Mouse (Mus musculus) frontal cortex, postnatal 14 days (tissue): ENCODE measurements around the gene Ppp2r2c.

Experiments used
- DNase-seq, 2 experiments: peaks; one replicate each; pipeline ENCODE4 v3.0.0; 2022; ENCODE audit warnings: low spot score in 2 of 2

Gene Ppp2r2c

GRCm38 (mm10) chr5:36986617-36987016 is 118.3 kb downstream of the Ppp2r2c start:
- no peak for DNase-seq

GRCm38 (mm10) chr5:36988124-36988780 is 119.9 kb downstream of the Ppp2r2c start:
- no peak for DNase-seq

- peak; percentile 94 to 95 for DNase-seq
Measured at GRCm38 (mm10) chr5:36988781-36989624, 120.7 kb downstream of the Ppp2r2c start, which contains the start of gene Wfs1. Gene Wfs1 (minus strand): TSS chr5:36989205.

- DNase-seq, result no peak
Measured at GRCm38 (mm10) chr5:36989625-36989977, 121.3 kb downstream of the Ppp2r2c start.

- no peak for DNase-seq
Measured at GRCm38 (mm10) chr5:36990196-36990595, 121.9 kb downstream of the Ppp2r2c start.

GRCm38 (mm10) chr5:36990631-36991350 is 122.5 kb downstream of the Ppp2r2c start:
- DNase-seq, result no peak

GRCm38 (mm10) chr5:36996410-36996809 is 128.1 kb downstream of the Ppp2r2c start:
- DNase-seq, result no peak

GRCm38 (mm10) chr5:36997996-36998395 is 129.7 kb downstream of the Ppp2r2c start:
- DNase-seq, result no peak

- no peak for DNase-seq
Measured at GRCm38 (mm10) chr5:37001002-37001401, 132.7 kb downstream of the Ppp2r2c start.

GRCm38 (mm10) chr5:37002001-37002400 is 133.7 kb downstream of the Ppp2r2c start:
- DNase-seq, result peak; percentile 59 to 82
